Mouse (Mus musculus) left cerebral cortex, adult 2 months (tissue): Measurements from ENCODE around the gene Trim46. TPM values are rescaled to one million over a fixed set of nuclear protein-coding genes. Genes with fewer than 3 reads are reported as not detected.
A peak's percentile ranks its signal among the peaks of the same experiment; 100 is the strongest.

Experiments used
- DNase-seq, 2 experiments: peaks; one replicate each; pipeline ENCODE4 v3.0.0; 2021 to 2022; ENCODE audit warnings: low spot score in 2 of 2, mixed read lengths in 1 of 2; ENCODE audit errors: extremely low spot score in 1 of 2
- H3K27ac ChIP-seq: fragments of 200-600 bp; 2 replicates; pipeline ENCODE4 v1.8.1; 2022
- H3K4me3 ChIP-seq: fragments of 200-600 bp; 2 replicates; pipeline ENCODE4 v1.8.1; 2022
- CTCF ChIP-seq: fragments of 200-600 bp; IDR thresholded peaks from 2 replicates; pipeline ENCODE4 v1.8.1; 2022; ENCODE audit warnings: antibody characterized with exemption, mild to moderate bottlenecking, moderate library complexity
- intact Hi-C: fragments of 180-260 bp; cut with DNase I; formaldehyde crosslinking; loops from one replicate; pipeline ENCODE4 v1.15.1; 2025
- total RNA-seq, 2 experiments: library from RNA; stranded (reverse); gene quantifications; 2 replicates each; pipeline ENCODE4 v1.2.3; 2021

Gene Trim46
- total RNA-seq, 2 experiments from 2014 or later, result 82.8 to 85.1 TPM

GRCm38 (mm10) chr3:89230561-89230960, 15.5 kb downstream of the Trim46 start:
- no peak for DNase-seq
- no peak for TF ChIP-seq CTCF
- H3K4me3 ChIP-seq, result no peak overlapping the region
- no peak overlapping the region for H3K27ac ChIP-seq
- intact Hi-C loops, result no loop called here

- intact Hi-C loops, result loop anchor here (2.0 kb wide), 1 partner anchor 14 kb away; no protein-coding TSS in a partner anchor
- no peak overlapping the region for H3K27ac ChIP-seq
Observed at GRCm38 (mm10) chr3:89229276-89229675, 16.8 kb downstream of the Trim46 start.

GRCm38 (mm10) chr3:89228836-89229235, 17.3 kb downstream of the Trim46 start, which contains the start of gene Muc1:
Gene Muc1 (plus strand): TSS chr3:89229057.
- Histone ChIP-seq H3K4me3 (peak within 1 kb of the TSS; percentile 53), H3K27ac (peak within 1 kb of the TSS; percentile 82)
- intact Hi-C loops, result loop anchor here (2.0 kb wide), 1 partner anchor 14 kb away; no protein-coding TSS in a partner anchor
- no peak for TF ChIP-seq CTCF
- peak in 1 of 2 experiments; percentile 9 for DNase-seq

More at GRCm38 (mm10) chr3:89229276-89229675, 16.8 kb downstream of the Trim46 start:
- DNase-seq, result no peak
- no peak overlapping the region for H3K4me3 ChIP-seq
- no peak for TF ChIP-seq CTCF

GRCm38 (mm10) chr3:89228180-89228549, 17.9 kb downstream of the Trim46 start:
- TF ChIP-seq CTCF, result peak; percentile 97
- DNase-seq, result peak; percentile 81 to 91
- 0 out of 2 replicates have a peak overlapping the region, but pooled peaks have one; percentile 65 for H3K27ac ChIP-seq
- H3K4me3 ChIP-seq, result peak overlapping the region; percentile 53
- intact Hi-C loops, result loop anchor here (2.0 kb wide), 1 partner anchor 15 kb away; no protein-coding TSS in a partner anchor

- peak overlapping the region; percentile 82 for H3K27ac ChIP-seq
- no peak for TF ChIP-seq CTCF
- intact Hi-C loops, result loop anchor here (2.0 kb wide), 1 partner anchor 15 kb away; no protein-coding TSS in a partner anchor
- H3K4me3 ChIP-seq, result peak overlapping the region; percentile 53
- peak; percentile 88 to 92 for DNase-seq
Observed at GRCm38 (mm10) chr3:89227307-89228179, 18.6 kb downstream of the Trim46 start.

- peak within 1 kb of the TSS; percentile 53 for H3K4me3 ChIP-seq
- intact Hi-C loops, result no loop called here
- H3K27ac ChIP-seq, result peak within 1 kb of the TSS; percentile 82
- DNase-seq, result peak in 1 of 2 experiments; percentile 20
- TF ChIP-seq CTCF, result no peak
Observed at GRCm38 (mm10) chr3:89226900-89227299, 19.2 kb downstream of the Trim46 start, which contains the start of gene Mtx1. Gene Mtx1 (minus strand): TSS chr3:89227088.

- H3K27ac ChIP-seq, result peak overlapping the region; percentile 74
- H3K4me3 ChIP-seq, result peak overlapping the region; percentile 53
- no peak for TF ChIP-seq CTCF
- DNase-seq, result peak in 1 of 2 experiments; percentile 9
- intact Hi-C loops, result no loop called here
Observed at GRCm38 (mm10) chr3:89226361-89226760, 19.7 kb downstream of the Trim46 start.

GRCm38 (mm10) chr3:89225918-89226317, 20.2 kb downstream of the Trim46 start:
- Histone ChIP-seq H3K4me3 (peak overlapping the region; percentile 53), H3K27ac (peak overlapping the region; percentile 74)
- intact Hi-C loops, result no loop called here
- no peak for TF ChIP-seq CTCF
- DNase-seq, result peak in 1 of 2 experiments; percentile 27

- no peak for DNase-seq
- no peak for TF ChIP-seq CTCF
- intact Hi-C loops, result no loop called here
- Histone ChIP-seq H3K4me3 (peak overlapping the region; percentile 53), H3K27ac (peak overlapping the region; percentile 74)
Observed at GRCm38 (mm10) chr3:89225321-89225815, 20.7 kb downstream of the Trim46 start.

GRCm38 (mm10) chr3:89224796-89225195, 21.3 kb downstream of the Trim46 start:
- no peak for DNase-seq
- intact Hi-C loops, result no loop called here
- Histone ChIP-seq H3K27ac (peak overlapping the region; percentile 74), H3K4me3 (peak overlapping the region; percentile 53; the same call in 1 of the 2 replicates)
- no peak for TF ChIP-seq CTCF

GRCm38 (mm10) chr3:89221167-89221566, 24.9 kb downstream of the Trim46 start:
- TF ChIP-seq CTCF, result no peak
- peak in 1 of 2 experiments; percentile 37 for DNase-seq
- Histone ChIP-seq H3K27ac (peak overlapping the region; percentile 57), H3K4me3 (no peak overlapping the region)
- intact Hi-C loops, result no loop called here

- DNase-seq, result no peak
- no peak overlapping the region for H3K4me3 ChIP-seq
- no peak for TF ChIP-seq CTCF
- H3K27ac ChIP-seq, result no peak overlapping the region
- intact Hi-C loops, result no loop called here
Observed at GRCm38 (mm10) chr3:89219546-89219945, 26.6 kb downstream of the Trim46 start.
